Mouse (Mus musculus) ES-Bruce4 (cell line): ENCODE measurements around the gene Taf3. TPM values are rescaled to one million over a fixed set of nuclear protein-coding genes. Genes with fewer than 3 reads are reported as not detected.

Experiments used
- H3K27ac ChIP-seq: 2 replicates; pipeline ENCODE4 v1.5.1; 2012; ENCODE audit warnings: low read length, inconsistent platforms; ENCODE audit not compliant: insufficient read depth
- H3K27me3 ChIP-seq: 2 replicates; pipeline ENCODE4 v1.6.1; 2012; ENCODE audit warnings: mild to moderate bottlenecking, low read length, inconsistent platforms; ENCODE audit not compliant: control insufficient read depth, poor library complexity, insufficient read depth, severe bottlenecking
- H3K36me3 ChIP-seq: 2 replicates; pipeline ENCODE4 v1.6.1; 2012; ENCODE audit warnings: inconsistent platforms, mild to moderate bottlenecking, low read length, moderate library complexity; ENCODE audit not compliant: control insufficient read depth, poor library complexity, insufficient read depth, severe bottlenecking
- H3K4me1 ChIP-seq: one replicate; pipeline ENCODE4 v1.8.1; 2011; ENCODE audit warnings: low read length; ENCODE audit not compliant: control insufficient read depth, insufficient read depth
- H3K4me3 ChIP-seq: 2 replicates; pipeline ENCODE4 v1.5.1; 2011; ENCODE audit warnings: low read depth, mild to moderate bottlenecking, low read length
- H3K9ac ChIP-seq: 2 replicates; pipeline ENCODE4 v1.6.1; 2012; ENCODE audit warnings: low read depth, mild to moderate bottlenecking, inconsistent platforms; ENCODE audit not compliant: poor library complexity, severe bottlenecking
- H3K9me3 ChIP-seq: replicated peaks from 2 replicates; pipeline ENCODE4 v1.6.1; 2012; ENCODE audit warnings: mild to moderate bottlenecking, low read length, inconsistent platforms; ENCODE audit not compliant: control insufficient read depth, poor library complexity, insufficient read depth, severe bottlenecking
- CTCF ChIP-seq: IDR thresholded peaks from one replicate; pipeline ENCODE4 v1.8.1; 2011; ENCODE audit warnings: low read depth, low read length
- EP300 ChIP-seq: IDR thresholded peaks from 2 replicates; pipeline ENCODE4 v1.6.1; 2011; ENCODE audit warnings: low read depth, low read length; ENCODE audit not compliant: insufficient read depth
- POLR2A ChIP-seq: IDR thresholded peaks from one replicate; pipeline ENCODE4 v1.8.1; 2011; ENCODE audit warnings: low read length; ENCODE audit not compliant: insufficient read depth
- polyA plus RNA-seq: library from polyadenylated mRNA; stranded (reverse); fragments of >200 nt; gene quantifications from 2 replicates; pipeline ENCODE4 v1.2.4, GENCODE M21; 2011; ENCODE audit warnings: low read depth; ENCODE audit not compliant: missing spikeins, insufficient read depth, insufficient read length

The Taf3 gene
- polyA plus RNA-seq, 1 experiment, result 15.5 TPM

- H3K27ac ChIP-seq, result no peak overlapping the region
- H3K27me3 ChIP-seq, result no peaks in the 10 kb centered on the region
- no peaks in the 10 kb centered on the region for H3K9me3 ChIP-seq
- peaks cover 2% of the 10 kb centered on the region for H3K4me1 ChIP-seq
- peaks cover 19% of the 10 kb centered on the region for H3K36me3 ChIP-seq
- H3K4me3 ChIP-seq, result no peak overlapping the region
- no peak overlapping the region for H3K9ac ChIP-seq
- TF ChIP-seq POLR2A, result no peak
- TF ChIP-seq EP300, result no peak
- TF ChIP-seq CTCF, result no peak
Measured at GRCm38 (mm10) chr2:10051996-10052395, 3.6 kb upstream of the Taf3 start.

GRCm38 (mm10) chr2:10050878-10051277 is 2.5 kb upstream of the Taf3 start:
- Histone ChIP-seq H3K9ac (no peak overlapping the region), H3K4me3 (no peak overlapping the region), H3K4me1 (peaks cover 2% of the 10 kb centered on the region), H3K27ac (no peak overlapping the region), H3K9me3 (no peaks in the 10 kb centered on the region), H3K36me3 (peaks cover 12% of the 10 kb centered on the region), H3K27me3 (no peaks in the 10 kb centered on the region)
- no peak for TF ChIP-seq CTCF

- peaks cover 2% of the 10 kb centered on the region for H3K36me3 ChIP-seq
- TF ChIP-seq CTCF, result no peak
- TF ChIP-seq EP300, result no peak
- no peak for TF ChIP-seq POLR2A
- peak overlapping the region; percentile 78 for H3K4me3 ChIP-seq
- no peak overlapping the region for H3K27ac ChIP-seq
- peaks cover 2% of the 10 kb centered on the region for H3K4me1 ChIP-seq
- H3K27me3 ChIP-seq, result no peaks in the 10 kb centered on the region
- H3K9ac ChIP-seq, result peak overlapping the region; percentile 92
- no peaks in the 10 kb centered on the region for H3K9me3 ChIP-seq
Measured at GRCm38 (mm10) chr2:10049456-10049855, 1.1 kb upstream of the Taf3 start.

- Histone ChIP-seq H3K27ac (no peak overlapping the region), H3K36me3 (no peaks in the 10 kb centered on the region), H3K27me3 (no peaks in the 10 kb centered on the region), H3K9me3 (no peaks in the 10 kb centered on the region), H3K4me3 (peak overlapping the region; percentile 87), H3K9ac (peak overlapping the region; percentile 92), H3K4me1 (peaks cover 2% of the 10 kb centered on the region)
- TF ChIP-seq POLR2A (no peak), CTCF (no peak), EP300 (no peak)
Measured at GRCm38 (mm10) chr2:10047758-10048436, 499 bp downstream of the Taf3 start.

DNA sequence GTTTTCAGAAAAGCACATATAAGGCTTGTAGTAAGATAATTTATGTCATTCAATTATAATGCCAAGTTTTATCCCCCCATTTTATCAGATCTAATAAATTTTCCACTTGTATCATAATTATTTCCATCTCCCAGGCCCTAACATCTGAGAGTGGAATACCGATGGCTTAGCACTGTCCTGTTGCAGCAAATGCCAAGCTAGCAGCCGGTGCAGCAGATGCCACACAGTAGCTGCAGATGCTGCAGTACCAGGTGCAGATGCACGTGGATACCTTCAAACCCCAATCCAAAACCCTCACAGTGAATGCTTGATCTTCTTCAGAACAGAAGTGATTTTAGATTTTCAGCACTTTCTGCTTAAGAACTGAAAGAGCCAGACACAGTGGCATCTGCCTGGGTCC is 13.4 kb downstream of the Taf3 start:
- Histone ChIP-seq H3K27me3 (no peaks in the 10 kb centered on the region), H3K9me3 (no peaks in the 10 kb centered on the region), H3K27ac (no peak overlapping the region), H3K4me3 (no peak overlapping the region), H3K4me1 (no peaks in the 10 kb centered on the region), H3K9ac (no peak overlapping the region), H3K36me3 (no peaks in the 10 kb centered on the region)
- TF ChIP-seq CTCF, result no peak
- no peak for TF ChIP-seq POLR2A
- TF ChIP-seq EP300, result no peak

DNA sequence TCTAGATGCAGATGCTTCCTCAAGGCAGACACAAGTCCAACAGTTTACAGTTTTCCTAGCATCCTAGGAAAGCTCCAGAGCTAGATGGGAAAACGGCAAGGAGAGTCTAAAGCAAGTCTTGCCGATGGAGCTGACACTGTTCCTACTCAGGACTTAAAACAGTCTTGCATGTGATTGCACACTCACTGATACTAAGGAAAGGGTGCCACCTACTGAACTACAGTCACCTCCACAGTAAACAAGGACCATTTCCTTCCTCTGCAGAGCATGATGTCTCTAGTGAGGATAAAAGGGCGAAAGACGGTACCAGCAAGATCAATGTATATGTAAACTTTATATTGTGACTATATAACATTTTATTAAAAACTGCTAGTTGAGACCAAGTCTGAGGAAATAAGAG is 14.7 kb downstream of the Taf3 start:
- no peaks in the 10 kb centered on the region for H3K9me3 ChIP-seq
- TF ChIP-seq CTCF (no peak), EP300 (no peak), POLR2A (no peak)
- H3K9ac ChIP-seq, result no peak overlapping the region
- H3K27ac ChIP-seq, result no peak overlapping the region
- H3K36me3 ChIP-seq, result no peaks in the 10 kb centered on the region
- H3K4me3 ChIP-seq, result no peak overlapping the region
- H3K27me3 ChIP-seq, result no peaks in the 10 kb centered on the region
- no peaks in the 10 kb centered on the region for H3K4me1 ChIP-seq
